Mouse (Mus musculus): ENCODE measurements around the gene Tmem274. TPM values are rescaled to one million over a fixed set of nuclear protein-coding genes. Genes with fewer than 3 reads are reported as not detected.

Gene Tmem274
- polyA plus RNA-seq, 2 experiments, result not detected

GRCm38 (mm10) chr4:149505261-149505967 lies 28.2 kb downstream of the Tmem274 start:
- WGBS, result 44% methylated on average over 14 of the region's 15 CpGs
- TF ChIP-seq POLR2A (IDR thresholded peaks at IDR 0.05; ENCODE audit: borderline replicate concordance, extremely low read depth, insufficient read depth, insufficient read length), result no peak

GRCm38 (mm10) chr4:149506904-149507303 lies 29.7 kb downstream of the Tmem274 start:
- Histone ChIP-seq H3K4me3 (replicated peaks; ENCODE audit: low read length) (no peak overlapping the region), H3K36me3 (ENCODE audit: control insufficient read depth, insufficient read depth, low read length) (0 out of 2 replicates have a peak, but pooled peaks cover 4% of the 10 kb centered on the region), H3K27me3 (ENCODE audit: control insufficient read depth, insufficient read depth, low read length) (no peaks in the 10 kb centered on the region), H3K9ac (ENCODE audit: low read depth, low read length, severe bottlenecking) (no peak overlapping the region), H3K4me1 (ENCODE audit: control insufficient read depth, insufficient read depth, low read length) (0 out of 2 replicates have a peak, but pooled peaks cover 5% of the 10 kb centered on the region), H3K4me2 (replicated peaks; ENCODE audit: low read depth, low read length, severe bottlenecking) (no peak overlapping the region), H3K27ac (replicated peaks; ENCODE audit: low read depth, low read length) (no peak overlapping the region), H3K9me3 (ENCODE audit: control insufficient read depth, low read length) (no peaks in the 10 kb centered on the region)
- TF ChIP-seq POLR2A (IDR thresholded peaks at IDR 0.05; ENCODE audit: borderline replicate concordance, extremely low read depth, insufficient read depth, insufficient read length), result no peak
- DNase-seq (ENCODE audit: low spot score) (no peak), ATAC-seq (ENCODE audit: low FRiP score, low read depth) (no peak)
- WGBS, result 79% methylated on average over 3 of the region's 3 CpGs

More at GRCm38 (mm10) chr4:149505261-149505967, 28.2 kb downstream of the Tmem274 start:
- H3K36me3 ChIP-seq (ENCODE audit: control insufficient read depth, insufficient read depth, low read length), result peaks cover 13% of the 10 kb centered on the region
- H3K9ac ChIP-seq (ENCODE audit: low read depth, low read length, severe bottlenecking), result no peak overlapping the region
- no peak overlapping the region for H3K4me2 ChIP-seq (replicated peaks; ENCODE audit: low read depth, low read length, severe bottlenecking)
- no peaks in the 10 kb centered on the region for H3K27me3 ChIP-seq (ENCODE audit: control insufficient read depth, insufficient read depth, low read length)
- H3K27ac ChIP-seq (replicated peaks; ENCODE audit: low read depth, low read length), result no peak overlapping the region
- no peak overlapping the region for H3K4me3 ChIP-seq (replicated peaks; ENCODE audit: low read length)
- no peaks in the 10 kb centered on the region for H3K9me3 ChIP-seq (ENCODE audit: control insufficient read depth, low read length)
- no peak for ATAC-seq (ENCODE audit: low FRiP score, low read depth)
- H3K4me1 ChIP-seq (ENCODE audit: control insufficient read depth, insufficient read depth, low read length), result 0 out of 2 replicates have a peak, but pooled peaks cover 5% of the 10 kb centered on the region
- DNase-seq (ENCODE audit: low spot score), result no peak

- H3K9me3 ChIP-seq (ENCODE audit: control insufficient read depth, low read length), result no peaks in the 10 kb centered on the region
- no peaks in the 10 kb centered on the region for H3K4me1 ChIP-seq (ENCODE audit: control insufficient read depth, insufficient read depth, low read length)
- TF ChIP-seq POLR2A (IDR thresholded peaks at IDR 0.05; ENCODE audit: borderline replicate concordance, extremely low read depth, insufficient read depth, insufficient read length), result no peak
- H3K27me3 ChIP-seq (ENCODE audit: control insufficient read depth, insufficient read depth, low read length), result no peaks in the 10 kb centered on the region
- H3K36me3 ChIP-seq (ENCODE audit: control insufficient read depth, insufficient read depth, low read length), result no peaks in the 10 kb centered on the region
- no peak overlapping the region for H3K4me3 ChIP-seq (replicated peaks; ENCODE audit: low read length)
- no peak for ATAC-seq (ENCODE audit: low FRiP score, low read depth)
- 47% methylated on average over 6 of the region's 6 CpGs for WGBS
- no peak overlapping the region for H3K4me2 ChIP-seq (replicated peaks; ENCODE audit: low read depth, low read length, severe bottlenecking)
- DNase-seq (ENCODE audit: low spot score), result no peak
- H3K27ac ChIP-seq (replicated peaks; ENCODE audit: low read depth, low read length), result no peak overlapping the region
- H3K9ac ChIP-seq (ENCODE audit: low read depth, low read length, severe bottlenecking), result no peak overlapping the region
These were observed 34.1 kb downstream of the Tmem274 start for GRCm38 (mm10) chr4:149511221-149511646.

GRCm38 (mm10) chr4:149512072-149512471 lies 34.9 kb downstream of the Tmem274 start:
- Histone ChIP-seq H3K27ac (replicated peaks; ENCODE audit: low read depth, low read length) (no peak overlapping the region), H3K27me3 (ENCODE audit: control insufficient read depth, insufficient read depth, low read length) (no peaks in the 10 kb centered on the region), H3K9ac (ENCODE audit: low read depth, low read length, severe bottlenecking) (no peak overlapping the region), H3K4me1 (ENCODE audit: control insufficient read depth, insufficient read depth, low read length) (no peaks in the 10 kb centered on the region), H3K4me2 (replicated peaks; ENCODE audit: low read depth, low read length, severe bottlenecking) (no peak overlapping the region), H3K36me3 (ENCODE audit: control insufficient read depth, insufficient read depth, low read length) (no peaks in the 10 kb centered on the region), H3K4me3 (replicated peaks; ENCODE audit: low read length) (no peak overlapping the region), H3K9me3 (ENCODE audit: control insufficient read depth, low read length) (no peaks in the 10 kb centered on the region)
- WGBS, result 69% methylated on average over 7 of the region's 7 CpGs
- no peak for TF ChIP-seq POLR2A (IDR thresholded peaks at IDR 0.05; ENCODE audit: borderline replicate concordance, extremely low read depth, insufficient read depth, insufficient read length)
- ATAC-seq (ENCODE audit: low FRiP score, low read depth) (no peak), DNase-seq (ENCODE audit: low spot score) (no peak)

GRCm38 (mm10) chr4:149515706-149516105 lies 38.5 kb downstream of the Tmem274 start:
- Histone ChIP-seq H3K4me2 (replicated peaks; ENCODE audit: low read depth, low read length, severe bottlenecking) (no peak overlapping the region), H3K9me3 (ENCODE audit: control insufficient read depth, low read length) (no peaks in the 10 kb centered on the region), H3K36me3 (ENCODE audit: control insufficient read depth, insufficient read depth, low read length) (no peaks in the 10 kb centered on the region; the same call in 1 of the 2 replicates), H3K4me1 (ENCODE audit: control insufficient read depth, insufficient read depth, low read length) (peaks cover 9% of the 10 kb centered on the region), H3K27ac (replicated peaks; ENCODE audit: low read depth, low read length) (no peak overlapping the region), H3K9ac (ENCODE audit: low read depth, low read length, severe bottlenecking) (no peak overlapping the region), H3K4me3 (replicated peaks; ENCODE audit: low read length) (no peak overlapping the region), H3K27me3 (ENCODE audit: control insufficient read depth, insufficient read depth, low read length) (no peaks in the 10 kb centered on the region)
- no peak for TF ChIP-seq POLR2A (IDR thresholded peaks at IDR 0.05; ENCODE audit: borderline replicate concordance, extremely low read depth, insufficient read depth, insufficient read length)
- no peak for DNase-seq (ENCODE audit: low spot score)
- no peak for ATAC-seq (ENCODE audit: low FRiP score, low read depth)
- 80% methylated on average over 5 of the region's 5 CpGs for WGBS

All from limb, embryonic 14.5 days (tissue).